Mouse (Mus musculus): ENCODE data around the gene Tnks1bp1. TPM values are rescaled to one million over a fixed set of nuclear protein-coding genes. Genes with fewer than 3 reads are reported as not detected.

The Tnks1bp1 gene
- total and polyA plus RNA-seq, 3 experiments = 40.7 to 59.1 (median 56.9) TPM

GRCm38 (mm10) chr2:85071921-85072320 is 24.1 kb downstream of the Tnks1bp1 start:
- DNase-seq = no peak
- TF ChIP-seq CTCF (IDR thresholded peaks at IDR 0.05) = no peak
- WGBS = 84% methylated on average over 5 of the region's 5 CpGs
- no peaks in the 10 kb centered on the region for H3K27me3 ChIP-seq (ENCODE audit: control insufficient read depth, insufficient read depth, low read length)
- H3K79me2 ChIP-seq (replicated peaks; ENCODE audit: control insufficient read depth, insufficient read depth, low read length) = no peaks in the 10 kb centered on the region
- H3K4me3 ChIP-seq = no peak overlapping the region
- no peak overlapping the region for H3K27ac ChIP-seq
- no peaks in the 10 kb centered on the region for H3K4me1 ChIP-seq (ENCODE audit: control insufficient read depth, insufficient read depth, low read length)
- H3K36me3 ChIP-seq (ENCODE audit: control insufficient read depth, insufficient read depth, low read length) = no peaks in the 10 kb centered on the region
- intact Hi-C loops (cut with DNase I) = no loop called here
- H3K9ac ChIP-seq (ENCODE audit: low read depth, low read length) = no peak overlapping the region

- 76% methylated on average over 5 of the region's 5 CpGs for WGBS
- H3K36me3 ChIP-seq (ENCODE audit: control insufficient read depth, insufficient read depth, low read length) = no peaks in the 10 kb centered on the region
Measured at GRCm38 (mm10) chr2:85073751-85074150, 25.9 kb downstream of the Tnks1bp1 start.

GRCm38 (mm10) chr2:85088716-85089646 is 41.2 kb downstream of the Tnks1bp1 start:
- DNase-seq = peak in 1 of 2 experiments; percentile 40

More at GRCm38 (mm10) chr2:85073751-85074150, 25.9 kb downstream of the Tnks1bp1 start:
- no peak for DNase-seq
- no peak overlapping the region for H3K9ac ChIP-seq (ENCODE audit: low read depth, low read length)
- no peaks in the 10 kb centered on the region for H3K79me2 ChIP-seq (replicated peaks; ENCODE audit: control insufficient read depth, insufficient read depth, low read length)
- no peak for TF ChIP-seq EP300 (IDR thresholded peaks at IDR 0.05; ENCODE audit: insufficient read depth, low read depth, low read length)
- no peak for TF ChIP-seq CTCF (IDR thresholded peaks at IDR 0.05)
- no peak for TF ChIP-seq POLR2A (IDR thresholded peaks at IDR 0.05; ENCODE audit: insufficient read depth, low read depth, low read length)
- no peak overlapping the region for H3K4me3 ChIP-seq
- intact Hi-C loops (cut with DNase I) = no loop called here
- no peaks in the 10 kb centered on the region for H3K4me1 ChIP-seq (ENCODE audit: control insufficient read depth, insufficient read depth, low read length)
- no peaks in the 10 kb centered on the region for H3K27me3 ChIP-seq (ENCODE audit: control insufficient read depth, insufficient read depth, low read length)
- no peak overlapping the region for H3K27ac ChIP-seq

DNA sequence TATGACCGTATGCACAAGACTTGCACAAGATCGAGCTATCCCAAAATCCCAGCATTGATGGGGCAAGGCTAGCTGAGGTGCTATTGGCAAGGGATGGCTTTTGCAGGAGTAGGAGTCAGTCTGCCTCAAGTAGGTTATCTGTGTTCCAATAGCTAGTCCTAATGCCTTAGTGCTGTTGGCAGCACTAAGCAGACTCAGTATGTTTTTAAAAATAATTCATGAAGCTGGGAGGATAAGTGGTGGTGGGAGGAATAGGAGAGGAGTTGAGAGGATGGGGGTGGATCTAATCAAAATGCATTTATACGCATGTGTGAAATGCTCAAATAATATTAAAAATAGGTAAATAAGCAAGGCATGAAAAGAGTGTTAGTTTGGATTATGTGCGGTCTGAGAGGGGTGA is 43.5 kb downstream of the Tnks1bp1 start:
- intact Hi-C loops (cut with DNase I) = no loop called here
- no peaks in the 10 kb centered on the region; the same call in none of the 2 replicates for H3K4me1 ChIP-seq (ENCODE audit: control insufficient read depth, insufficient read depth, low read length)
- no peak overlapping the region for H3K27ac ChIP-seq
- no peak for DNase-seq
- no peaks in the 10 kb centered on the region for H3K27me3 ChIP-seq (ENCODE audit: control insufficient read depth, insufficient read depth, low read length)
- no peak overlapping the region for H3K9ac ChIP-seq (ENCODE audit: low read depth, low read length)
- H3K4me3 ChIP-seq = no peak overlapping the region
- H3K79me2 ChIP-seq (replicated peaks; ENCODE audit: control insufficient read depth, insufficient read depth, low read length) = no peaks in the 10 kb centered on the region
- TF ChIP-seq EP300 (IDR thresholded peaks at IDR 0.05; ENCODE audit: insufficient read depth, low read depth, low read length) (no peak), POLR2A (IDR thresholded peaks at IDR 0.05; ENCODE audit: insufficient read depth, low read depth, low read length) (no peak), CTCF (IDR thresholded peaks at IDR 0.05) (no peak)
- WGBS = 96% methylated on average over 4 of the region's 4 CpGs
- no peaks in the 10 kb centered on the region for H3K36me3 ChIP-seq (ENCODE audit: control insufficient read depth, insufficient read depth, low read length)

More at GRCm38 (mm10) chr2:85088716-85089646, 41.2 kb downstream of the Tnks1bp1 start:
- Histone ChIP-seq H3K4me3 (no peak overlapping the region), H3K9ac (ENCODE audit: low read depth, low read length) (no peak overlapping the region), H3K36me3 (ENCODE audit: control insufficient read depth, insufficient read depth, low read length) (no peaks in the 10 kb centered on the region), H3K79me2 (replicated peaks; ENCODE audit: control insufficient read depth, insufficient read depth, low read length) (no peaks in the 10 kb centered on the region), H3K4me1 (ENCODE audit: control insufficient read depth, insufficient read depth, low read length) (no peaks in the 10 kb centered on the region; the same call in none of the 2 replicates), H3K27ac (no peak overlapping the region), H3K27me3 (ENCODE audit: control insufficient read depth, insufficient read depth, low read length) (no peaks in the 10 kb centered on the region)
- intact Hi-C loops (cut with DNase I) = no loop called here
- TF ChIP-seq CTCF (IDR thresholded peaks at IDR 0.05) = no peak
- TF ChIP-seq EP300 (IDR thresholded peaks at IDR 0.05; ENCODE audit: insufficient read depth, low read depth, low read length) = no peak
- TF ChIP-seq POLR2A (IDR thresholded peaks at IDR 0.05; ENCODE audit: insufficient read depth, low read depth, low read length) = no peak
- WGBS = 44% methylated on average over 11 of the region's 11 CpGs

GRCm38 (mm10) chr2:85093376-85093775 is 45.6 kb downstream of the Tnks1bp1 start:
- 96% methylated on average over 1 of the region's 1 CpGs for WGBS
- Histone ChIP-seq H3K9ac (ENCODE audit: low read depth, low read length) (no peak overlapping the region), H3K4me3 (no peak overlapping the region), H3K36me3 (ENCODE audit: control insufficient read depth, insufficient read depth, low read length) (no peaks in the 10 kb centered on the region), H3K79me2 (replicated peaks; ENCODE audit: control insufficient read depth, insufficient read depth, low read length) (no peaks in the 10 kb centered on the region), H3K27ac (no peak overlapping the region), H3K4me1 (ENCODE audit: control insufficient read depth, insufficient read depth, low read length) (no peaks in the 10 kb centered on the region; the same call in none of the 2 replicates), H3K27me3 (ENCODE audit: control insufficient read depth, insufficient read depth, low read length) (no peaks in the 10 kb centered on the region)
- no peak for TF ChIP-seq CTCF (IDR thresholded peaks at IDR 0.05)
- no peak for TF ChIP-seq POLR2A (IDR thresholded peaks at IDR 0.05; ENCODE audit: insufficient read depth, low read depth, low read length)
- no peak for TF ChIP-seq EP300 (IDR thresholded peaks at IDR 0.05; ENCODE audit: insufficient read depth, low read depth, low read length)
- DNase-seq = no peak
- intact Hi-C loops (cut with DNase I) = no loop called here

DNA sequence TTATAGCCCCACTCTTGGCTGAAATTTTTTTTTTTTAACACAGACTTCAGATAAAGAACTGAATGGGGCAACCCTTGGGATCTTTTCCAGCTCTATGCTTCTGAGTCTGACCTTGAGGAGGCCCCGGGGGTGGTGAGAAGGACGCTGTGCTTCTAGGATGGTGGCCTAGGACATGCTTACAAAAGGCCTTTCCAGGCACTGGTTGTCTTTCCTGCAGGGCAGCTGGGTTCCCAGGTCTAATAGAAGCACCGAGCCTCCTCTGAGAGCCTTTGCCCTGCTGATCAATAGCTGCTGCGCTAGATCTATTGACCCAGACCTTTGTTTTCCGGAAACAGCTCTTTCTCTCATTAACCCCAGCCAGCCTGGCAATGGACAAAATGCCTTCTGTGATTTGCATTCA is 48.1 kb downstream of the Tnks1bp1 start:
- H3K36me3 ChIP-seq (ENCODE audit: control insufficient read depth, insufficient read depth, low read length) = no peaks in the 10 kb centered on the region; the same call in 1 of the 2 replicates
- TF ChIP-seq POLR2A (IDR thresholded peaks at IDR 0.05; ENCODE audit: insufficient read depth, low read depth, low read length) (no peak), EP300 (IDR thresholded peaks at IDR 0.05; ENCODE audit: insufficient read depth, low read depth, low read length) (no peak), CTCF (IDR thresholded peaks at IDR 0.05) (no peak)
- DNase-seq = peak in 1 of 2 experiments; percentile 1
- no peaks in the 10 kb centered on the region for H3K27me3 ChIP-seq (ENCODE audit: control insufficient read depth, insufficient read depth, low read length)
- no peak overlapping the region for H3K9ac ChIP-seq (ENCODE audit: low read depth, low read length)
- no peak overlapping the region for H3K4me3 ChIP-seq
- H3K79me2 ChIP-seq (replicated peaks; ENCODE audit: control insufficient read depth, insufficient read depth, low read length) = no peaks in the 10 kb centered on the region
- WGBS = 65% methylated on average over 5 of the region's 5 CpGs
- no peak overlapping the region for H3K27ac ChIP-seq
- intact Hi-C loops (cut with DNase I) = no loop called here
- H3K4me1 ChIP-seq (ENCODE audit: control insufficient read depth, insufficient read depth, low read length) = no peaks in the 10 kb centered on the region; the same call in 1 of the 2 replicates
